Mouse (Mus musculus) ZHBTc4 (cell line): Measurements from ENCODE around the gene Sft2d1.
A peak's percentile ranks its signal among the peaks of the same experiment; 100 is the strongest.
"Not testable (repeated sequence)": the region's sequence is repeated elsewhere in the genome, so short reads cannot be mapped to it uniquely, and the experiment has no call there.

Experiments
- DNase-seq: peaks from one replicate; pipeline ENCODE4 v3.0.0-alpha.2; 2011; ENCODE audit warnings: low read depth, low spot score

Gene Sft2d1

GRCm38 (mm10) chr17:8302772-8303438 is 8.0 kb upstream of the Sft2d1 start:
- DNase-seq, result no peak

- DNase-seq, result no peak
Observed at GRCm38 (mm10) chr17:8303671-8304070, 7.2 kb upstream of the Sft2d1 start.

DNA sequence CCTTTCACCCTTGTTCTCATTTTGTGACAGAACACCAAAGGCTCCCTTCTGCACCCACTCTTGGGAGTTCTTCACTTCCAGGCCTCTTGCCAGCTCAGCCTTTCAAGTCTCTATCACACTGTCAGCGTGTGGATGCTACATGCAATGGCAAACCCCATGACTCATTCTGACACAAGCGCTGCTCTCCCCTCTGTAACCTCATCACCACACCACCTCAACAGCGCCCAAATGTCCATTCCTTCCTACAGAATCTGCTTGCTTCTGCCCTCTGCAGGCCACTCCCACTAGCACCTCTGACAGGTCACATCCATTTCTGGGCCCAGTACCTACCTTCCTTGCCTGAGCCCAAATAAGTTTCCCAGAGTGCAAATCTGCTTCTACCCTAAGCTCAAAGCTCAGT is 5.1 kb upstream of the Sft2d1 start:
- DNase-seq, result peak; percentile 50

DNA sequence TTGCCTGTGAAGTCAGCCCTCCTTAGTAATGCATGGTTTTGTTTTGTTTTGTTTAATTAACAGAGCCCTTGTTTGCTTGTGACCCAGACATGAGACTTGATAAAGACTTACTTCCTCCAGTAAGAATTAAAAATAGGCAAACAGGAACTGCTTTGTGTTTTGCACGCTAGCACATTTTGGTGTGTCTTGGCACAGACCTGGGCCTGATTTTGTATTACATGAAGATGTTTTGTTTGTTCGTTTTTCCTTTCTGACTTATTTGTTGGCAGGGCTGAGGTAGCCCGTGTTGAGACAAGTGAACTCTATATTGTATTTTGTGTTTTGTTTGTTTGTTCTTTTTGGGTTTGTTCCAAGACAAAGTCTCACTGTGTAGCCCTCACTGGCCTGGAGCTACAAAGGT is 849 bp downstream of the Sft2d1 start:
- no peak for DNase-seq

DNA sequence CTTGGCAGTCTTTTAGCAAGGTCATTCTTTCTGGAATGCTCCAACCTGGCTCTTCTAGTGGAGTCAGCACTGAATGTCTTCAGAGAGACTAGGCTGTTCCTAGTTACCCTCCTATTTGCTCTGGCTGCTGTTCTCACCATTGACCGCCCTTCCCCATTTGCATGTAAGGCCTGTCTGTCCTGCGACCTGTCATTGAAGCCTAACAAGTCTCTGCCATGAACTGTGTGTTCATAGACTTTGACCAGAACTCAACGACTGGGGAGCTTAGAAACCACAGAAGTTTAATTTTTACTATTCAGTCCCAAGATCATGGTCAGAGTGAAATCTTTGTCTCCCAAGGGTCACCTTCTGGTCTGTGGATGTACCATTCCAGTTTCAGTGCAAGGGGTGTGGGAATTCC is 3.1 kb downstream of the Sft2d1 start:
- DNase-seq, result no peak

DNA sequence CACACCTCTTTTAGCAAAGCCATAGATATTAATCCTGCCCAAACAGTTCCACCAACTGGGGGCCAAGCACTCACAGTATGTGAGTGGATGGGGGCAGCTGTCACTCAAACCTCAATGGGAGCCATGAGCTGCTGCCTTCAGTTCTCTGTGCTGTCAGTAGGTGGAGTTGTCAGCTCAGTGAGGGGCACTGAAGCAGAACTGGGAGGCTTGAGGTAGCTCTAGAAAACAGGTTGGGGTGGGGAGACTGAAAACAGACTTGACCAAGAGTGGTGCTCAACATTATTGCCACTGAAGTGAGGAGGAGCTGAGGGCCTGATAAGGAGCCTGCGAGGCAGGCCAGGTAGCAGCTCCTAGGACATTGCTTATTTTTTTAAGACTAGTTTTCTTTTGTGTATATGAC is 5.3 kb downstream of the Sft2d1 start:
- peak; percentile 49 for DNase-seq

GRCm38 (mm10) chr17:8326877-8327276 is 16.0 kb downstream of the Sft2d1 start:
- not testable (repeated sequence) for DNase-seq

- peak; percentile 80 for DNase-seq
Observed at GRCm38 (mm10) chr17:8328511-8329174, 17.7 kb downstream of the Sft2d1 start.

DNA sequence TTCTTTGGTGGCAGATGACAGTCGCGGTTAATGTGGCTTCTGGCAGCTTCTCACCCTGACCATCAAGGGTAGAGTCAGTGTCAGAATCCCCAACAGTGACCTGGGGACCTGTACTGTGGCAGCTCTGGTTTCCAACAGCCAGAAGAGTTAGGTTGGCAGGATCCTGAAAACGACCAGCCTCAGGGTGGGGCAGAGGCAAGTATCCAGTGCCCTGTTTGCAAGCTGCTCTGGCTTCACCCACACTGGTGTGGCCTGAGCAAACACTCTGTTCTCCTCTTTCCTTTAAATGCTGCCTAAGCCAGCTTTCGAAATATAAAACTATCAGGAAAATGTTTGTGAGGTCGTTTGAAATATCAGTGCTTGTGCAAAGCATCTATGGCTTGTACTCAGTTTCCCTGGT is 19.7 kb downstream of the Sft2d1 start:
- no peak for DNase-seq

DNA sequence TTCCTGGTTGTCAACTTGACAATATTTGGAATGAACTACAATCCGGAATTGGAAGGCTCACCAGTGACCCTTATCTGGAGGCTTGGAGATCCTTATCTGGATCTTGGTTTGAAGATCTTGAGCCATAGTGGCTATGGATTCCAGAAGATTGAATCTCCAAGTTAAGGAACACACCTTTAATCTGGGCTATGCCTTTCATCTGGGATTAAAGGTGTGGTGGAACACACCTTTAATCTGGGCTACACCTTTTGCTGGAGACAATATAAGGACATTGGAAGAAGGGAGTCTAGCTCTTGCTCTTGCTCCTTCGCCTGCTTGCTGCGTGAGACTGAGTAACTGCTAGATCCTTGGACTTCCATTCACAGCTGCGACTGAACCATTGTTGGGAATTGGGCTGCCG is 26.3 kb downstream of the Sft2d1 start, which contains the start of gene Prr18:
Prr18 (plus strand) TSS at position 301 of the 400 bp plus-strand sequence.
- not testable (repeated sequence) for DNase-seq

GRCm38 (mm10) chr17:8339666-8340374 is 28.9 kb downstream of the Sft2d1 start:
- DNase-seq, result peak; percentile 12

GRCm38 (mm10) chr17:8340407-8341359 is 29.8 kb downstream of the Sft2d1 start:
- peak; percentile 71 for DNase-seq

DNA sequence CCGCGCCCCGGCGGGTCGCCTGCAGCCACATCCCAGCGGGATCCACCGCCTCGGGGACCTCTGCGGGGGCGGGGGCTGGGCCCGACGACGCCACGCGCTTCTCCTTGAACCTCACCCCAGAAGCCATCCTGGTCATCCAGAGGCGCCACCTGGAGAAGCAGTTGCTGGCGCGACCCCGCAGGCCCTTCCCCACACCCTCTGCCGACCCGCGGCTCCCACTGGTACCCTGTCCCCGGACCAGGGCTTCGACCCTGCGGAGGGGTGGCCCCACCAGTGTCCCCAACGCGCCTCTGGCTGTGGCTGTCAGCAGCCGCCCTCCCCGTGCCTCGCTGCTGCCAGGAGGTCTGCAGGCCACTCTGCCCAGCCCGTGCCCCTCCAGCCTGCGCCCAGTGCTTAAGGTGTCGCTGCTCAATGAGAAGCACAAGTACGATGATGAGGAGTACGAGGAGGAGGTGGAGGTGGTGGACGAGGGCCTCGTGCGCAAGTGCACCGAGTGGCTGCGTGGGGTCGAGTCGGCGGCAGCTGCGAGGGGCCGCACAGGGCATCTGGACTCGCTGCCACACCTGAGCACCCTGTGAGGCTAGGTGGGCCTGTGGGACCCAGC is 30.6 kb downstream of the Sft2d1 start:
- DNase-seq, result peak; percentile 29

DNA sequence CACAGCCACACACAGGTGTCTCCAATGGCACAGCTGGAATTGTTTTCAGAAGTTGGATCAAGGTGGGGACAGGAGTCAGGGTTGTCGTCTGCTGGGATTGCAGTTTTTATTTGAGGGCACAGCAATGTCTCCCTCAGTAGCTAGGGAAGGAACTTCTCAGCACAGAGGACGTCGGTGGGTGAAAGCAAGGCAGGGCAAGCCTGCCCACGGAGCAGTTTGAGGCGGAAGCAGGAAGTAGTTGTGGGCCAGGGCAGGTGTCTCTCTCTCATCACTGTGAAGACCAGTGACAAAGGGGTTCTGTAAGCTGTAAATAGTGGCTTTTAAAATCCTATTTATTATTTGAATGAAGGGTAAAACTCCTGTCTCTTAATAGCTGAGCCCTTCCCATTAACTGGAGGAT is 31.8 kb downstream of the Sft2d1 start:
- DNase-seq, result no peak

DNA sequence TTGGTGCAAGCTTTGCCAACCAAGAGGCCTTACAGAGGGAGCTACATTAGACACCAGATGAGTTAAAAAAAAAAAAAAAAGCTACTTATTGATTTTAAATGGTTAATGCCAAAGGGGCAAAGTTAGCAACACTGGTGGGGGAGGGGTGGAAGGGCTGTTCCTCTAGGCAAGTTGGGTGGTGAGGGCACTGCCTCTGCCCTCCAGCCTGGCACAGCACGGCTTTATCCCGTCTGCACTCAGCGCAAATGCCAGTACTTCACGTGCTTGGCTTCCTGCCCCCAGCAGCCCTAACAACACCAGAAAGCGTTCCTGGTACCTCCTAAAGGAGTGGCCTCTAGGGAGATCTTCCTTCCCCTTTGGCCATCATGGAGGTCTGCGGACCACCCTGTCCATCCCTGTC is 32.5 kb downstream of the Sft2d1 start:
- DNase-seq, result no peak

DNA sequence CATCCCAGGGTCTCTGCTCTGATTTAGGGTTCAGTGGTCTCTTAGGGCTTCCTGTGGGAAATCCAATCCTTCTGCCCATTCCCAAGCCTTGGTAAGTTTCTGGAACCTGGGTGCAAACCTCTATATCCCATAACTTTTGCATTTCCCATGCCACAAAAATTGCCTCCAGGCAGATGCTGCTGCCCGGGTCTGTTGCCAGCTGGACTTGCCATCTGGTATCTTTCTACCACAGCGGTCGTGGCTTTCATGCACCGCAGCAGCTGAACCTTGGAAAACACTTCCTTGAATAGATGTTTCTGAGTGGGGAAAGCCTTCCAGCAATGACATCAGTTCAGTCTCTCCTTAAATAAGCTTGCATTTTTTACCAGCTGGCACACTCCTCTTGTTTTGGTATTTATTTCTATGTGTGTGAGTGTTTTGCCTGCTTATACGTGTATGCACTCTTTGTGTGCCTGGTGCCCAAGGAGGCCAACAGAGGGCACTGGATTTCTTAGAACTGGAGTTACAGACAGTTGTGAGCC is 36.9 kb downstream of the Sft2d1 start:
- DNase-seq, result no peak

GRCm38 (mm10) chr17:8348941-8349340 is 38.0 kb downstream of the Sft2d1 start:
- no peak for DNase-seq

DNA sequence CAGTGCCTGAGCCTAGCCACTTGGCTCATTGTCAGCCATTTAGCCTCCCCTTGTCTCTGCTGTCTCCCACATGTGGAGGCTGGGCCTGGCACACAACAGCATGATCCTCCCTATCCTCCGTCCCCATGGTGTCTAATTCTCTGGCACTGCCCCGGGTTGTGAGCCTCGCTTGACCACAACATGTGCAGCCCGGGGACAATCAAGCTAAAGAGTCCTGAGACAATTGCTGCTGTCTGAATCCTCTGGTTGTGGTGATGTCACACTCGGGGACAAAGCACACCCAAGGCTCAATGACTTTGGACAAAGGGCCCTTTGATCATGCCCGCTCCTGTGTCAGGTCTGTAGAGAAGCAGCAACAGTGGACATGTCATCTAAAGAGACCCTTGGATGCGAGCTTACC is 40.2 kb downstream of the Sft2d1 start:
- DNase-seq, result no peak

DNA sequence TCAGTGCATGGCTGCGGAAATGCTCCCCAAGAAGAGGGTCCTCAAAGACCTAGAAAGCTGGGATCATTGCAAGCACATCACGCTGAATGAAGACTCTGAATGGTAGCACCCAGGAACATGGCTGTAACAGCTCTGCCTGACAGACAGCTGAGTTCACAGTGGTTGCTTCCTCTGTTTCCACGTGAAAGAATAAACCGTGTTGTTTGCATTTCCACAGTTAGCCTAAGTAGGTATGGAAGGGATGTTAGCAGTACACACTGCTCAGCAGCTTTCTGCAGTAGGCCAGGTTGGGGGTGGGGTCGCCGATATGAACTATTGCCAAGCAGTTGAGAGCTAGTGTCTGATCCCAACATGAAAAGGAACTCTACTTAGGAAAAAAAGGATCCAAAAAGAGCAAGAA is 44.8 kb downstream of the Sft2d1 start, which contains the start of gene T2:
T2 (plus strand) TSS at position 301 of the 400 bp plus-strand sequence.
- no peak for DNase-seq

GRCm38 (mm10) chr17:8357498-8357897 is 46.6 kb downstream of the Sft2d1 start:
- DNase-seq, result no peak

GRCm38 (mm10) chr17:8360876-8361275 is 50.0 kb downstream of the Sft2d1 start:
- DNase-seq, result no peak
